Mouse (Mus musculus) urinary bladder, postnatal 14 days (tissue): ENCODE data around the gene Yars.

Experiments
- DNase-seq: peaks from one replicate; pipeline ENCODE4 v3.0.0; 2021; ENCODE audit warnings: low spot score

Yars gene

DNA sequence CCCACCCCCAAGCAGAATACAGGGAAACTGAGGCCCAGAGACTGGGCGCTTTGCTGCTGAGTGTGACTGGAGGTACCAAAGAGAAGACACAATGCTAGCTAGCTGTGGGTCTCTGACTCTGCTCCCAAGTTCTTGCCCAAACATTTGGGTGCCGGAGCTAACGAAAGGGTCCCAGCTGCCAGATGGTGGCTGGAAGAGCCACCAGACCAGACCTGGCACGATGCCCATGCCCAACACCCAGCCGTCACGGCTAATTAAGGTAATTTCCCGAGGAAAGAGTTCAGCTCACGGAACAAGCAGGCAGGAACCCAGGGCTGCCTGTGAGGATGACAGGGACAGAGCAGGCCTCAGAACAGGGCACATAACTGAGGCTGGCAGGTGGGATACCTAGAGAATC lies 38.4 kb downstream of the Yars start:
- no peak for DNase-seq

- no peak for DNase-seq
Measured at GRCm38 (mm10) chr4:129230926-129231325, 41.4 kb downstream of the Yars start.

DNA sequence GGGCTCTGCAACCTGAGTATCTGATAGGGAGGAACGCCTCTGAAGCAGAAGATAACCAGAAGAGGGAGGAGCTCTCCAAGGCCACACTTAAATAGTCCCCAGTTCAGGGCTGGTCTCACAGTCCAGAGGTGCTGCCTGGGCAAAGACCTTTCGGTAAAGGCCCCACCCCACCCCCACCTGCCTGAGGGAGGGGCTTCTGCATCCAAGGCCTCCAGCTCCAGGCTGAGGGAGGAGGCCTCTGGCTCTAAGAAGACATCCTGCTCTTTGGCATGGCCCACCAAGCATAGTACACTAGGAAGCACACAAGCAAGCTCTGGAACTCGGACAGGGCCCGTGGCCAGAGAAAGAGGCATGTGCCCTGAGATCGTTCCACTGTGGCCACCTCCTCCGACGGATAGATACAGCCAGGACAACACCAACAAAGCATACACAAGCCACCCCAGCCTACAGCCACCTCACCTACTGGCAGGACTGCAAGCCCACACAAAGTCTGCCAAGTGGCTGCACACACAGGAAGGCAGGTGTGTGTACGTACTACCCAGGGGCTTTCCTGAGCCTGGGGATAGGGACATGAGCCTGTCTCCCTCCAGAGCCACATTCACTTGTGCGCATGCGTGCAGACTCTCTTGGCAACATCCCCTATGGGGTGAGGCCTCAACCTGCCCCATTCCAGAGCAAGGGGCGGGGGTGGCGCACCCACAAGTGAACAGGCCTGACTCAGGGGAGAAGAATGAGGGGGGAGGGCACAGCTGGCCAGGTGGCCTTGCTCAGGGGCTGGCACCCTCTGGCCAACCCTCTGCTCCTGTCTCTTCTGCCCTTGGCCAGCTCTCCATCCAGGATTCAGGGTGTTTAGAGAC lies 42.3 kb downstream of the Yars start:
- peak; percentile 95 for DNase-seq

DNA sequence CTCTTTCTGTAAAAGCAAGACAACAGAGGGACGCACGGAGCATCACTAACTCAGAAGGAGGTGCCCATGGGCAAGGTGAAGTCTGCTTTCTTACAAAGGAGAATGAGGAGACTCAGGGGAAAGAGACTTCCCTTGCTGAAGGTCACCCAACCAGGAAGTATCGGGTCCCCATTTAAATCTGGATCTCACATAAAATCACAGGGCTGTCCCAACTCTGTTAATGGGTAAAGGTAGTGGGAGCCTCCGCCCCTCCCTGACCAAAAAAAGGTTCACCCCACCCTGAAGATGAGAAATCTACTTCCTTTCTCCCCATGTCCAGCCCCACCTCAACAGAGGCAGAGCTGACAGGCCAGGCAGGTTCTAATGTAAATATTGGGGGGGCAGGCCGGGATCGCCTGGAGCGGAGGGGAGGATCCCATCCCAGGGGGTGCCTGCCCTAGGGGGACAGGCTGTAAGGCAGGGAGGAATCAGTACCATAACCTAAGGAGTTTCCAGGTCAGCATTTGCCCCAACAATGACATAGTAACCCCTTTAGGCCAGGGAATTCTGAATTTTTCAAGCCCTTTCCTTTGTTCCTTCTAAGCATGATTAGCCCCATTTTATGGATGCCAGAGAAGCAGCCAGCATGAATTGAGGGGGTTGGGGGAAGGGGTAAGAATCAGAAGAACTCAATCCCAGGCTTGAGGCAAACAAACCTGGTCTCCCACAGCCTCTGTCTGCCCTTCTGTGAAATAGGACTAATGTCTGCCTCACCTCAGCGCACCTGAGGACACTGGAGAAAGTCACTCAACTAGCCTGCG lies 43.2 kb downstream of the Yars start:
- DNase-seq = peak; percentile 70

GRCm38 (mm10) chr4:129234488-129234887 lies 44.9 kb downstream of the Yars start:
- DNase-seq = peak; percentile 48

GRCm38 (mm10) chr4:129235147-129235546 lies 45.6 kb downstream of the Yars start:
- no peak for DNase-seq

- DNase-seq = peak; percentile 47
Measured at GRCm38 (mm10) chr4:129236236-129236813, 46.8 kb downstream of the Yars start.

- DNase-seq = no peak
Measured at GRCm38 (mm10) chr4:129237843-129238441, 48.4 kb downstream of the Yars start.

- no peak for DNase-seq
Measured at GRCm38 (mm10) chr4:129238579-129239016, 49.0 kb downstream of the Yars start.

- peak; percentile 86 for DNase-seq
Measured at GRCm38 (mm10) chr4:129239075-129239474, 49.5 kb downstream of the Yars start.

- DNase-seq = no peak
Measured at GRCm38 (mm10) chr4:129241898-129242297, 52.3 kb downstream of the Yars start.

- DNase-seq = no peak
Measured at GRCm38 (mm10) chr4:129242327-129242726, 52.8 kb downstream of the Yars start.

DNA sequence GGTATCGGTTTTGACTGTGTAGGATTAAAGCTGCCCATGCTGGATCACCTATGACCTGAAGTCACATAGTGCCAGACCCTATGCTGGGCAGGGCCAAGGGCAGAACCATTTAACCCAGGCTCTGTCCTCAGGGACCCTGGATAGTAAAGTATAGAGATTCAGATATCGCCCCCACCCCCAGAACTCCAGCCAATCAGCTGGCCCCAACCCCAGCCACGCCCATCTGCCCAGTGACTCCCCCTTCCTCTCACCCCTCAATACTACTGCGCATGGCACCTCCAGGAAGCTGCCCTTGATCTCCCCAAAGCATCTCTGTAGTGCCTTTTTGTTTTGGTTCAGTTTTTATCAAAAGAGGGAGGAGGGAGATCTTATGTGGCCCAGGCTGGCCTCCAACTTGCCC lies 53.2 kb downstream of the Yars start:
- DNase-seq = no peak

GRCm38 (mm10) chr4:129244802-129245201 lies 55.2 kb downstream of the Yars start:
- no peak for DNase-seq

GRCm38 (mm10) chr4:129246360-129247301 lies 57.1 kb downstream of the Yars start:
- DNase-seq = no peak

DNA sequence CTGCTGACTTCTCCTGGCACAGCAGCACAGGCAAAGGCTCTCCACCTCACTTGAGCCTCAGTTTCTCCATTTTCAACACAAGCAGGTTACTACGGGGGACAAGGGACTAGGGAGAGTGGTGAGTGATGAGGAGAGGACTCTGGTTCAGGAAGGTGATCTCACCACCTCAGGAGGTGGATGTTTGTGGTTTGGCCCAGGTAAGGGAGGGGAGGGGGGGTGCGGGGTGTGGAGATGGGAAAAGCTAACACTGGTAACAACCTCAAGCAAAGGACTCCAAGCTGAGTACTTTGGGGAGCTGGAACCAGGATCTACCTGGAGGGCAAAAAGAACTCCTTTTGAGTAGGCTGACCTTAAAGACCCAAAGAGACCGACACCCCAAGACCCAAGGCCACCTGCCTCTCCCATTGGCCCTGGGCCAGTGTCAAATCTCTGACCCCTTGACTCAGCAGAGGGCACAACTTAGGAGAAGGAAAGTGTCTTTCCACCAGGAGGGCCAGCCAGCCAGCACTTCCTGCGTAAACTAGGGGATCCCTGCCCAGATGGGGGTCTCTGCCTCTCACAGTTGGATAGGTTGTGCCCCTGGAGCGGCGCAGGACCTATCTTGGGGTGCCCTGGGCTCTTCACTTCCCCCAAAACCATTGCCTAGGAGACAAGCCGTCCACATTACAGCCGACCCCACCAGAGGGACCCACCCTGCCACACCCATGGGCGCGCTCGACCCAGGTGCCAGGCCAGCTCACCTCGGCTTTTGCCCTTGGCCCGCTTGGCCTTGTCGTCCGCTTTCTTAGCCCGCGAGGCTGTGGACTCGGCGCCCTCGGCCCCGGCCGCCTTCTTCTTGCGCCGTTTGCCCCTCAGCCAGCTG lies 58.1 kb downstream of the Yars start:
- DNase-seq = no peak

DNA sequence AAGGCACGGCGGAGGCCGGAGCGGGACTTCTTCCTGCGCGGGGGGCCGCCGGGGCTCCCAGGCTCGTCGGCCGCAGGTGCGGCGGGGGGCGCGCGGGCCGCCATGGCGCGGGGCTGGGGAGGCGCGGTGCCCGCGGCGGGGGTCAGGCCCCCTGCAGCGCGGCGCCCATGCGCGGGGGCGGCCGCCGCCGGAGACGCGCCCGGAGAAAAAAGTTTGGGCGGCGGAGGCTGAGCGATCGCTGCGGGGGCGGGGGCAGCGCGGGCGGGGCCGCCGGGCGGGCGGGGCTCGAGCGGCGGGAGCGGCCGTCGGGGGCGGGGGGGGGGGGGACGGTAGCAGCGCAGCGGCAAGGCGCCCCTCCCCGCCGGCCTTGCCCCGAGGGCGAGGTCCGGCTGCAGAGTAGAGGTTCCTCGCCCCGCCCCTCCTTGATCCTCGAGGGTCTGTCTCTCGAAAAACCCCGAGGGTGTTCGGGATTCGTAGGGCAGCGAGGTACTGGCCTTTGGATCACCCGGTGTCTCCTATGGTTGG lies 58.7 kb downstream of the Yars start:
- DNase-seq = peak; percentile 48

DNA sequence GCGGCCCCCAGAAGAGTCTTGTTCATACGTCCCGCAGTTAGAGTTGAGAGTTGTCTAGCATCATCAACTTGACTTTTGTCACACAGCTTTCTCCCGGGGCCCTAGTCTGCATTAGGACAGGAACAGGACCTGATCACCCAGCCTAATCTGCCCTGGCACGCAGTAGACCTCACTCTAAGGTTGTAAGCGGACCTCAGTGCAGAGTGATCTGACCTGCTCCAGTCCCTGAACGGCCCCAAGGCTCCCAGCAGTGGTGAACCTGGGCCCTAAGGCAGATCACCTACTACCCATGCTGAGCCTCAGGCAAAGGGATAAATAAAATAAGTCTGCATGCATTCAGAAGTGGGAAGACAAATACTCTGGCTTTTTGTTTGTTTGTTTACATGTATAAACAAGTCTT lies 59.7 kb downstream of the Yars start:
- no peak for DNase-seq

- peak; percentile 43 for DNase-seq
Measured at GRCm38 (mm10) chr4:129250759-129251481, 61.4 kb downstream of the Yars start.
